Mouse (Mus musculus): ENCODE data around the gene Oxsr1. TPM values are rescaled to one million over a fixed set of nuclear protein-coding genes. Genes with fewer than 3 reads are reported as not detected.

Oxsr1 gene
- polyA plus RNA-seq, 1 experiment from 2014 or later, result 14.4 TPM

DNA sequence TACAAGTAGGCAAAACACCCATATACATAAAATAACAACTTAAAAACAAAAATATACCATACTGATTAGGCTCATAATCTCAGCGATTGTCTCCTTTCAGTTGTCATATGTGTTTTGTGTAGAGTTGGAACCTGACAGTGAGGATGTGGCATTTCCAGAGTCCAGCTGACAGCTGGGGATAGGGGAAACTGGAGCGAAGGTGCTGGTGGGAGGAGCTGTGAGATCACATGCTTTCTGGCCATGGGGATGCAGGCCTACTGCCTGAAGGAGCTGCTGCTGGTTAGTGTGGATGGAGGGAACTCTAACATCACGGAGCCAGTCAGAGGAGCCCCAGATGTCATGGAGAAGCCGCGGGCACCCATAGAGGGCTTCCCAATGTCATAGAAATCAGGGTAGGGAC is 116.5 kb downstream of the Oxsr1 start:
- Histone ChIP-seq H3K36me3 (ENCODE audit: insufficient read depth) (no peaks in the 10 kb centered on the region), H3K9ac (no peak overlapping the region), H3K27ac (ENCODE audit: low read depth) (no peak overlapping the region), H3K4me3 (ENCODE audit: low read depth, low read length) (no peak overlapping the region), H3K4me1 (ENCODE audit: insufficient read depth) (no peaks in the 10 kb centered on the region), H3K9me3 (ENCODE audit: low read depth, low read length) (no peaks in the 10 kb centered on the region; the same call in 1 of the 2 replicates), H3K4me2 (no peak overlapping the region), H3K27me3 (ENCODE audit: insufficient read depth, low read length) (no peaks in the 10 kb centered on the region)
- 83% methylated on average over 5 of the region's 5 CpGs for WGBS
- ATAC-seq (ENCODE audit: insufficient read depth), result no peak
- no peak for DNase-seq
- no peak for TF ChIP-seq CTCF (IDR thresholded peaks at IDR 0.05; ENCODE audit: low read depth)

DNA sequence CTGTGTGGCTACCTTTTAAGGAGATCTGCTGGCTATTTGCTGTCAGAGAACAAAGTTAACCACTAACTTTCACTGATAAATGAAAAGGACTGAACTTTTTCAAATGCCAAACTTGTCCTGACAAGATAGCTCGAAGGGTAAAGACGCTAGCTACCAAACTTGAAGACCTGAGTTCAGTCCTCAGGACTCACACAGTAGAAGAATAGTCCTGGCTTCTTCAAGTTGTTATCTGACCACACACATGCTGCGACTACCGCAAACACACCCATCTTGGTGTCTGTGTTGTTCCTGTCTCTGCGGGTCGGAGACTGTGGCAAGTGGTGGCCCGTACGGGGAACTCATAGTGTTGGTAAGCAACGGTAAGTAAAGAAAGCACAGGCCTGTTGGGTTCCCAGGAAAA is 118.6 kb downstream of the Oxsr1 start:
- H3K27me3 ChIP-seq (ENCODE audit: insufficient read depth, low read length), result no peaks in the 10 kb centered on the region
- no peak overlapping the region for H3K9ac ChIP-seq
- H3K4me3 ChIP-seq (ENCODE audit: low read depth, low read length), result no peak overlapping the region
- no peaks in the 10 kb centered on the region for H3K36me3 ChIP-seq (ENCODE audit: insufficient read depth)
- no peaks in the 10 kb centered on the region for H3K4me1 ChIP-seq (ENCODE audit: insufficient read depth)
- no peak overlapping the region for H3K27ac ChIP-seq (ENCODE audit: low read depth)
- H3K9me3 ChIP-seq (ENCODE audit: low read depth, low read length), result no peaks in the 10 kb centered on the region; the same call in 1 of the 2 replicates
- no peak for TF ChIP-seq CTCF (IDR thresholded peaks at IDR 0.05; ENCODE audit: low read depth)
- WGBS, result 97% methylated on average over 9 of the region's 9 CpGs
- DNase-seq, result no peak
- no peak for ATAC-seq (ENCODE audit: insufficient read depth)
- no peak overlapping the region for H3K4me2 ChIP-seq

DNA sequence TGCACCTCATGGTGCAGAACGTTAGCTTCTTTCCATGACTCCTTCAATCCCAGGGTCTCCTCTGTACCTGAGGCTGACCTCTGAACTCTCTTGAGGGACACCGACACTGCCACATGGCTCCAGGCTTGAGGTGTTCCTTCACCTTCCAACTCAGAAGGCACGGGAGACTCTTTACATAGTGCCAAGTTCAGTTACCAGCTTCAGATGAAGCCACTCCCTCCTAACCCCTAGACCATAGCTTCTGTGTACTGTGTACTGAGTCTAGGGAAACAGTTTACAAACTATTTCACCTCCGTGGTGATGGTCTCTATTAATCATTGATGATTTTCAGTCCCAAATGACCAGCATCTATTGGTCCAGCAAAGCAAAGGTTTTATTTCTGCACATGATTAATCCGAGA is 120.6 kb downstream of the Oxsr1 start:
- no peak for TF ChIP-seq CTCF (IDR thresholded peaks at IDR 0.05; ENCODE audit: low read depth)
- no peaks in the 10 kb centered on the region for H3K36me3 ChIP-seq (ENCODE audit: insufficient read depth)
- no peaks in the 10 kb centered on the region; the same call in 1 of the 2 replicates for H3K9me3 ChIP-seq (ENCODE audit: low read depth, low read length)
- ATAC-seq (ENCODE audit: insufficient read depth) (no peak), DNase-seq (no peak)
- H3K4me1 ChIP-seq (ENCODE audit: insufficient read depth), result no peaks in the 10 kb centered on the region
- no peak overlapping the region for H3K4me3 ChIP-seq (ENCODE audit: low read depth, low read length)
- 81% methylated on average over 5 of the region's 5 CpGs for WGBS
- H3K9ac ChIP-seq, result no peak overlapping the region
- no peaks in the 10 kb centered on the region for H3K27me3 ChIP-seq (ENCODE audit: insufficient read depth, low read length)
- H3K4me2 ChIP-seq, result no peak overlapping the region
- H3K27ac ChIP-seq (ENCODE audit: low read depth), result no peak overlapping the region

DNA sequence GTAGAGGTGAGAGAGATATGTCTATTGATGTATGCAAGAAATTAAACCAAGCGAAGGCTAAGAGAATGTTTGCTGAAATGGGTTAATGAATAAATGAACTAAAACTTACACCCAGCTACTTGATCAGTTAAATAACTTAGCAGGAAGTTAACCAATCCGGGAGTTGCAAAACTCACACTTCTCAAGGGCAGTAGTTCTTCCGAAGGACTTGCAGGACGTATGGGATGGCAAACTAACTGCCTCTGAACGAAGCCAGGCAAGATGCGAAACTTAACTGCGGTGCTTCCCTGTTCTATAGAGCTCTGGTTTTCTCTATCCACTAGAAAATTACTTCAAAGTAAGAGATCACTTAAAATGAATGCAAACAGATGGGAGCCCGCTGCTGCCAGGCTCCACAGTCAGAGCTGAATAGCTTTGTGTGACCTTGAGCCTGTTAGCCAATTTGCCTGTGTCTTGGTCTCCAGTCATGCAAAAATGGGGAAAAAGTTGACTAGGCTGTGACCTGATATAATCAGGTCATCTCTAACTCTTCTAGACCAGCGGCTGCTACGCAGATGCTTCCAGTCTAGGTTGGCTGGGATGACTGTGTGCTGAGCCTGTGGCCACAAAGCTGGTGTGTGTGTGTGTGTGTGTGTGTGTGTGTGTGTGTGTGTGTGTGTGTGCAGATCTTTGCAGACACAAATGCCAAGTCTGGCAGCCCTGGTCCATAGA is 122.9 kb downstream of the Oxsr1 start:
- Histone ChIP-seq H3K27me3 (ENCODE audit: insufficient read depth, low read length) (no peaks in the 10 kb centered on the region), H3K4me1 (ENCODE audit: insufficient read depth) (no peaks in the 10 kb centered on the region), H3K27ac (ENCODE audit: low read depth) (no peak overlapping the region), H3K36me3 (ENCODE audit: insufficient read depth) (no peaks in the 10 kb centered on the region), H3K4me2 (no peak overlapping the region), H3K9ac (no peak overlapping the region), H3K9me3 (ENCODE audit: low read depth, low read length) (no peaks in the 10 kb centered on the region; the same call in 1 of the 2 replicates), H3K4me3 (ENCODE audit: low read depth, low read length) (no peak overlapping the region)
- 69% methylated on average over 10 of the region's 10 CpGs for WGBS
- no peak for TF ChIP-seq CTCF (IDR thresholded peaks at IDR 0.05; ENCODE audit: low read depth)
- DNase-seq (no peak), ATAC-seq (ENCODE audit: insufficient read depth) (no peak)

DNA sequence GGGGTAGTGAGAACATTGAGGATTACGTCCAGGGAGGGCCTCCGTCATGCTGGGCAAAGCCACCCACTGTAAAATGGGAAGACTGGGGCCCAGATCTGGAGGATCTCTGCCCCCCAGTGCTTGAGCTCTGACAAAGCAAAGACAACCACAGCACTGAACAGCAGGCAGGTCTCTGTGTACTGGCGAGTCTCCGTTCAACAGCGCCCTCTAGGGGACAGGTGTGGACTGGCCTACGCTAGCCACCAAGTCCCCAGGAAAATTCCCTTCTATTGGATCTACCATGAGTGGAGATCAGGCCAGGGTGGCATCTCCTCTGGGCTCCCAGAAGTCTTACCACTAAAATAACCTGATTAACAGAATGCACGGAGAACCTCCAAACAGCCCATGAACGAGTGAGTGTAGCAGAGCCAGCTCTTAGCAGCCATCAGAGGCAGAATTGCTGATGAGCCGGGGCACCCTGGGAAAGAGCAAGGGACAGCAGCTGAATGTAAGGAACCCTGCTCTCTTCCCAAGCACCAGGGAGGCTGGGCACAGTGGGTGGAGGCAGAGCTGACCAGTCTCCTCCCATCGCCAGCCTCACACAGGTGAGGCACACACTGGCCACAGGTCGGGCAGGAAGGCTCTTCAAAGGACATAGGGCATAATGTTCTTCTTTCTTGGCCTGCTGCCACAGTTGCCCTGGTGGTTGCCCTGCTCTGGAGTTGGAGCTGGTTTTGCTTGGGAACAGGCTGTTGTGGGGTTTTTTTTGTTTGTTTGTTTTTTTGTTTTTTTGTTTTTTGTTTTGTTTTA is 129.8 kb downstream of the Oxsr1 start:
- WGBS, result 33% methylated on average over 11 of the region's 11 CpGs
- no peaks in the 10 kb centered on the region for H3K9me3 ChIP-seq (ENCODE audit: low read depth, low read length)
- H3K4me3 ChIP-seq (ENCODE audit: low read depth, low read length), result no peak overlapping the region
- no peak overlapping the region for H3K27ac ChIP-seq (ENCODE audit: low read depth)
- ATAC-seq (ENCODE audit: insufficient read depth), result no peak
- TF ChIP-seq CTCF (IDR thresholded peaks at IDR 0.05; ENCODE audit: low read depth), result peak; percentile 79
- peak; percentile 69 for DNase-seq
- no peaks in the 10 kb centered on the region for H3K36me3 ChIP-seq (ENCODE audit: insufficient read depth)
- H3K4me1 ChIP-seq (ENCODE audit: insufficient read depth), result no peaks in the 10 kb centered on the region
- H3K9ac ChIP-seq, result no peak overlapping the region
- no peaks in the 10 kb centered on the region for H3K27me3 ChIP-seq (ENCODE audit: insufficient read depth, low read length)
- no peak overlapping the region for H3K4me2 ChIP-seq

Other genes with a start within 250 kb of the Oxsr1 start
- 13.2 and 14.9 TPM in 2 replicates for gene Plcd1, start 228.9 kb downstream of the Oxsr1 start, polyA plus RNA-seq (2014; fragmentation: Nextera tagmentation; extraction: Ambion mirVana)
- gene Dlec1, start 219.9 kb downstream of the Oxsr1 start, polyA plus RNA-seq (2014; fragmentation: Nextera tagmentation; extraction: Ambion mirVana), result 1.0 and 1.1 TPM in 2 replicates
- 0.92 and 0.95 TPM in 2 replicates for gene Acaa1b, start 165.3 kb downstream of the Oxsr1 start, polyA plus RNA-seq (2014; fragmentation: Nextera tagmentation; extraction: Ambion mirVana)
- gene Gm47289, start 163.3 kb downstream of the Oxsr1 start, polyA plus RNA-seq (2014; fragmentation: Nextera tagmentation; extraction: Ambion mirVana), result not detected in 2 replicates
- gene Slc22a13, start 113.3 kb downstream of the Oxsr1 start, polyA plus RNA-seq (2014; fragmentation: Nextera tagmentation; extraction: Ambion mirVana), result not detected in 2 replicates
- 80.4 and 87.1 TPM in 2 replicates for gene Acaa1a, start 17.2 kb upstream of the Oxsr1 start, polyA plus RNA-seq (2014; fragmentation: Nextera tagmentation; extraction: Ambion mirVana)
- 21.8 and 24.5 TPM in 2 replicates for gene Myd88, start 19.0 kb upstream of the Oxsr1 start, polyA plus RNA-seq (2014; fragmentation: Nextera tagmentation; extraction: Ambion mirVana)
- gene Xylb, start 35.0 kb upstream of the Oxsr1 start, polyA plus RNA-seq (2014; fragmentation: Nextera tagmentation; extraction: Ambion mirVana), result 5.7 and 7.9 TPM in 2 replicates
- gene Slc22a14, start 43.1 kb upstream of the Oxsr1 start, polyA plus RNA-seq (2014; fragmentation: Nextera tagmentation; extraction: Ambion mirVana), result 0.35 TPM in 1 of 2 replicates, not detected in the other
- 22.7 and 28.2 TPM in 2 replicates for gene Acvr2b, start 79.7 kb upstream of the Oxsr1 start, polyA plus RNA-seq (2014; fragmentation: Nextera tagmentation; extraction: Ambion mirVana)
- 32.1 and 33.7 TPM in 2 replicates for gene Exog, start 122.5 kb upstream of the Oxsr1 start, polyA plus RNA-seq (2014; fragmentation: Nextera tagmentation; extraction: Ambion mirVana)

Data from lung, embryonic 14.5 days (tissue).